Mouse (Mus musculus): ENCODE results near the gene Cacng7. TPM values are rescaled to one million over a fixed set of nuclear protein-coding genes. Genes with fewer than 3 reads are reported as not detected.

Gene Cacng7
- polyA plus RNA-seq, 1 experiment from 2014 or later: 0.13 TPM

DNA sequence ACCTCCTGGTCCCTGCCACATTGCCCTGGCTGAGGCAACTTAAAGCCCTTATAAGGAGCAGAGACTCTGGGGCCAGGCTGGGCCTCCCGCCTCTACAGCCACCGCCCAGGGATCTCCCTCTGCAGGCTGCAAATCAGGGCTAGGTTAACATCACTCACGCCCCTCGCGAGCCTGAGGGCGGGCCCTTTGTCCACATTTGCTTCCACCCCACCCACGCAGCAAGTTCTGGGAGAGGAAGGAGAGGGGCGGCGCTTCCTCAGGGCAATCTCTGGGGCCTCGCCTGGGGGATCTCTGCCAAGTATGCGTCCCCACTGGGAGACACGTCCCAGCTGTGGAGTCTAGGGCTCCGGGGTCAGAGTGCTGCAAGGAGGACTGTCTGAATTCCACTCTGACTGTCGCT lies 40.0 kb upstream of the Cacng7 start:
- Histone ChIP-seq H3K4me3 (ENCODE audit: low read depth, low read length) (peak overlapping the region; percentile 53), H3K27ac (ENCODE audit: low read depth) (peak overlapping the region; percentile 86), H3K27me3 (ENCODE audit: insufficient read depth, low read length) (no peaks in the 10 kb centered on the region), H3K36me3 (replicated peaks; ENCODE audit: insufficient read depth, low read length) (peaks cover 15% of the 10 kb centered on the region), H3K4me1 (ENCODE audit: insufficient read depth) (peaks cover 45% of the 10 kb centered on the region), H3K4me2 (ENCODE audit: low read depth, low read length) (peak overlapping the region; percentile 71), H3K9ac (replicated peaks) (peak overlapping the region; percentile 68), H3K9me3 (ENCODE audit: low read length) (no peaks in the 10 kb centered on the region)
- ATAC-seq: peak; percentile 79
- under 1% methylated on average over 14 of the region's 14 CpGs for WGBS (ENCODE audit: insufficient replicate concordance)
- peak; percentile 57; the same call in 1 of the 2 replicates for TF ChIP-seq EP300 (IDR thresholded peaks at IDR 0.05; ENCODE audit: low read depth)
- peak; percentile 27; the same call in 1 of the 2 replicates for TF ChIP-seq CTCF (IDR thresholded peaks at IDR 0.05; ENCODE audit: low read depth)
- peak; percentile 89 for DNase-seq

DNA sequence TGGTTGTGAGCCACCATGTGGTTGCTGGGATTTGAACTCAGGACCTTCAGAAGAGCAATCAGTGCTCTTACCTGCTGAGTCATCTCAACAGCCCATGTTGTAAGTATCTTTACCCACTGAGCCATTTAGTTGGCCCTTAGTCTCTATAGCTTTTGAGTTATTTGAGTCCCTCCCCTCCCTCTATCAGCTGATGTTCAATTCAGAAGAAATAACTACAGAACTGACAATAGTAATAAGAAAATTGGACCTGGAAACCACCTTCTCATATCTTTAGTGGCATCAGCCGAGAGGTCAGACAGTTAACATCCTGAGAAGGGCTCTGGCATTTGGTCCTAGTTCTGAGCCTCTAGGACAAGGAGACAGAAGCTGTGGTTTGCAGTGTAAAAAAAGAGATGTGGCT lies 38.0 kb upstream of the Cacng7 start:
- Histone ChIP-seq H3K27ac (ENCODE audit: low read depth) (peak overlapping the region; percentile 58), H3K4me2 (ENCODE audit: low read depth, low read length) (peak overlapping the region; percentile 71), H3K4me1 (ENCODE audit: insufficient read depth) (peaks cover 46% of the 10 kb centered on the region), H3K4me3 (ENCODE audit: low read depth, low read length) (no peak overlapping the region), H3K9me3 (ENCODE audit: low read length) (no peaks in the 10 kb centered on the region), H3K27me3 (ENCODE audit: insufficient read depth, low read length) (no peaks in the 10 kb centered on the region), H3K9ac (replicated peaks) (no peak overlapping the region), H3K36me3 (replicated peaks; ENCODE audit: insufficient read depth, low read length) (peaks cover 22% of the 10 kb centered on the region)
- DNase-seq: no peak
- TF ChIP-seq EP300 (IDR thresholded peaks at IDR 0.05; ENCODE audit: low read depth) (no peak), CTCF (IDR thresholded peaks at IDR 0.05; ENCODE audit: low read depth) (no peak)
- WGBS (ENCODE audit: insufficient replicate concordance): 62% methylated on average over 1 of the region's 1 CpGs
- ATAC-seq: no peak

DNA sequence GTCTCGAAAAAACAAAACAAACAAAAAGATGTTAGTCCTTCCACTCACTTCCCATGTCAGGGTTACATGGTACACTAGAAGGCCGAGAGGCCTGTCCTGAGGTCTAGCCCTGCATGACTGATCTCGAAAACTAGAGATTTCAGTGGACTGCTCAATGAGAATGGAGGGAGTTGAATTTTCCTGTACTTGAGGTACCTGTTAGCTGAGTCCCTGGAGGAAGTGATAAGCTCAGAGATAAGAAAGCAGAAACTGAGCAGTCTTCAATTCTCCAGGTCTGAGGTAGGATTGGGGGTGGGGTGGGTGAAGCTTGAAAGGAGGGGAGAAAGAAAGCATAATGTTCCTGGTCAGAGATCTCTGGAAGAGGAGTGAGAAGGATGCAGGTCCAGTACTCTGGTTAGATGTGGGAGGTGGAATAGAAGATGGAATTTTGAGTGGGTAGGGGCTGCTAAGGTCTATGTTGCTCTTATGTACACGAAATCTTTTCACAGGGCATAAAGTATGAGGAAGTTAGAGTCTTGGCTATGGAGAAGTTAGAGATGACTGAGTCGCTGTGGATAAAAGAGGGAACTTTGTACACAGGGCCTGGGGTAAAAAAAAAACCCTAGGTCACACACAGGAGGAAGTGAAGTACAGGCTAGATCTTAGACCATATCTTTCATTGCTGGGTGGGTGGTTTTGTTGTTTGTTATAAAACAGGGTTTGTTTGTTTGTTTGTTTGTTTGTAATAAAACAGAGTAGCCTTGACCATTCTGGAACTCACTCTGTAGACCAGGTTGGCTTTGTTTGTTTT lies 37.2 kb upstream of the Cacng7 start:
- H3K27ac ChIP-seq (ENCODE audit: low read depth): peak overlapping the region; percentile 58

DNA sequence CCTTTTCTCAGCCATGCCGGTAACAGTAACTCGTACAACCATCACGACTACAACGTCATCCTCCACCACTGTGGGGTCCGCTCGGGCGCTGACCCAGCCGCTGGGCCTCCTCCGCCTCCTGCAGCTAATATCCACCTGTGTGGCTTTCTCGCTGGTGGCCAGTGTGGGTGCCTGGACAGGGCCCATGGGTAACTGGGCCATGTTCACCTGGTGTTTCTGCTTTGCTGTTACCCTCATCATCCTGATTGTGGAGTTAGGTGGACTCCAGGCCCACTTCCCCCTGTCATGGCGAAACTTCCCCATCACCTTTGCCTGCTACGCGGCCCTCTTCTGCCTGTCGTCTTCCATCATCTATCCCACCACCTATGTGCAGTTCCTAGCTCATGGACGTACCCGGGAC lies 36.0 kb upstream of the Cacng7 start:
- no peak overlapping the region for H3K27ac ChIP-seq (ENCODE audit: low read depth)

More for the DNA sequence above, 37.2 kb upstream of the Cacng7 start:
- no peaks in the 10 kb centered on the region for H3K9me3 ChIP-seq (ENCODE audit: low read length)
- no peaks in the 10 kb centered on the region for H3K27me3 ChIP-seq (ENCODE audit: insufficient read depth, low read length)
- DNase-seq: no peak
- H3K4me3 ChIP-seq (ENCODE audit: low read depth, low read length): no peak overlapping the region
- peaks cover 22% of the 10 kb centered on the region for H3K36me3 ChIP-seq (replicated peaks; ENCODE audit: insufficient read depth, low read length)
- TF ChIP-seq EP300 (IDR thresholded peaks at IDR 0.05; ENCODE audit: low read depth) (no peak), CTCF (IDR thresholded peaks at IDR 0.05; ENCODE audit: low read depth) (no peak)
- peak overlapping the region; percentile 71 for H3K4me2 ChIP-seq (ENCODE audit: low read depth, low read length)
- no peak overlapping the region for H3K9ac ChIP-seq (replicated peaks)
- H3K4me1 ChIP-seq (ENCODE audit: insufficient read depth): peaks cover 48% of the 10 kb centered on the region
- WGBS (ENCODE audit: insufficient replicate concordance): 46% methylated on average over 5 of the region's 5 CpGs
- no peak for ATAC-seq

DNA sequence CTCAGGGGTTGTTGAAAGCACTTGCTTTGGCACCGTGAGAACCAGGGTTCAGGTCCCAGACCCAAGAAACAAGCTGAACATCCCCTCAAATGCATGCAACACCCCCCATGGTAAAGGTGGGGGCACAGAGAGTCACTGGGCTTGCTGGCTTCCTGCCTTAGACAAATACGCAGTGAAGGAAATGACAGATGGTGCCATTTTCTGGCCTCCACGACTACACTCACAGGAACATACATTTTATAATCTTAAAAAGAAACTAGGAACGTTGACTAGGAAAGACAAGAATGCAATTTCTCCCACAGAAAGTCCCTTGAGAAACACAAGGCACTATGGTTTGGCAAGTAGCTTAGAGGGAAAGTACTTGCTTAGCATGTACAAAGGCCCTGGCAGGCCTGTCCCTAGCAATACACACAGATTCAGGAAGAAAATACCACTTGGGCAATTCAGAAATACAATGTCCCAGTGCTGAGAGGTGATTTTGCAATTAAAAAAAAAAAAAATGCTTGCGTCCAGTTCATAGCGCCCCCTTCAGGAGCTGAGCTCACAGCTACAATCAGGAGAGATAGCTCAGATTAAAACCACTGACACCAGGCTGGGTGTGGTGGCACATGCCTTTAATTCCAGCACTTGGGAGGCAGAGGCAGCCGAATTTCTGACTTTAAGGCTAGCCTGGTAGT lies 32.7 kb upstream of the Cacng7 start:
- H3K27me3 ChIP-seq (ENCODE audit: insufficient read depth, low read length): peaks cover 22% of the 10 kb centered on the region
- 52% methylated on average over 7 of the region's 7 CpGs for WGBS (ENCODE audit: insufficient replicate concordance)
- H3K4me2 ChIP-seq (ENCODE audit: low read depth, low read length): no peak overlapping the region
- H3K27ac ChIP-seq (ENCODE audit: low read depth): peak overlapping the region; percentile 36
- peaks cover 19% of the 10 kb centered on the region for H3K36me3 ChIP-seq (replicated peaks; ENCODE audit: insufficient read depth, low read length)
- ATAC-seq (peak; percentile 23; the same call in 1 of the 2 replicates), DNase-seq (no peak)
- H3K9ac ChIP-seq (replicated peaks): no peak overlapping the region
- peak; percentile 62 for TF ChIP-seq CTCF (IDR thresholded peaks at IDR 0.05; ENCODE audit: low read depth)
- no peak for TF ChIP-seq EP300 (IDR thresholded peaks at IDR 0.05; ENCODE audit: low read depth)
- H3K4me3 ChIP-seq (ENCODE audit: low read depth, low read length): no peak overlapping the region
- H3K4me1 ChIP-seq (ENCODE audit: insufficient read depth): peaks cover 49% of the 10 kb centered on the region
- H3K9me3 ChIP-seq (ENCODE audit: low read length): no peaks in the 10 kb centered on the region

More for the DNA sequence above, 36.0 kb upstream of the Cacng7 start:
- Histone ChIP-seq H3K27me3 (ENCODE audit: insufficient read depth, low read length) (no peaks in the 10 kb centered on the region), H3K9ac (replicated peaks) (no peak overlapping the region), H3K36me3 (replicated peaks; ENCODE audit: insufficient read depth, low read length) (peaks cover 22% of the 10 kb centered on the region), H3K4me2 (ENCODE audit: low read depth, low read length) (peak overlapping the region; percentile 32; the same call in 1 of the 2 replicates), H3K4me1 (ENCODE audit: insufficient read depth) (peaks cover 46% of the 10 kb centered on the region), H3K9me3 (ENCODE audit: low read length) (no peaks in the 10 kb centered on the region), H3K4me3 (ENCODE audit: low read depth, low read length) (no peak overlapping the region)
- WGBS (ENCODE audit: insufficient replicate concordance): 84% methylated on average over 16 of the region's 16 CpGs
- TF ChIP-seq CTCF (IDR thresholded peaks at IDR 0.05; ENCODE audit: low read depth): no peak
- TF ChIP-seq EP300 (IDR thresholded peaks at IDR 0.05; ENCODE audit: low read depth): no peak
- DNase-seq: no peak
- ATAC-seq: no peak

Data from liver, postnatal 0 days (tissue).